Mouse (Mus musculus) bone marrow, adult 2 months (tissue): ENCODE measurements around the gene Fam90a1a.
A peak's percentile ranks its signal among the peaks of the same experiment; 100 is the strongest.

Experiments
- CTCF ChIP-seq: fragments of 200-500 bp; IDR thresholded peaks from 2 replicates; pipeline ENCODE4 v1.5.1; 2011; ENCODE audit warnings: low read length, control low read depth; ENCODE audit not compliant: control insufficient read depth, insufficient read depth
- POLR2A ChIP-seq: fragments of 200-500 bp; IDR thresholded peaks from 2 replicates; pipeline ENCODE4 v1.6.1; 2011; ENCODE audit warnings: low read depth, mild to moderate bottlenecking, control low read depth, low read length, borderline replicate concordance; ENCODE audit not compliant: control insufficient read depth

GRCm38 (mm10) chr8:21955321-21955720 is 3.2 kb upstream of the Fam90a1a start:
- TF ChIP-seq POLR2A (no peak), CTCF (0 out of 2 replicates have a peak, but pooled peaks have one; percentile 11)
